Mouse (Mus musculus) MEL (cell line): ENCODE data around the gene Ap5s1. TPM values are rescaled to one million over a fixed set of nuclear protein-coding genes. Genes with fewer than 3 reads are reported as not detected.
A peak's percentile ranks its signal among the peaks of the same experiment; 100 is the strongest.

ENCODE experiments used
- DNase-seq: peaks from one replicate; pipeline ENCODE4 v3.0.0; 2011; ENCODE audit warnings: low read depth, low spot score
- H3K27ac ChIP-seq: 2 replicates; pipeline ENCODE4 v1.5.1; 2012; ENCODE audit warnings: low read depth, mild to moderate bottlenecking, control low read depth, low read length, moderate library complexity; ENCODE audit not compliant: control insufficient read depth
- H3K27me3 ChIP-seq, 2 experiments: fragments of 150-350 bp in 1 of 2; sonication (generic) in 1 of 2; 2 replicates each; pipeline ENCODE4 v1.6.1; 2012; ENCODE audit warnings: low read length in 2 of 2, mild to moderate bottlenecking in 2 of 2, improper control_type of control experiment in 1 of 2, moderate library complexity in 1 of 2; ENCODE audit not compliant: insufficient read depth in 2 of 2, control insufficient read depth in 1 of 2
- H3K36me3 ChIP-seq, 2 experiments: 2 replicates each; pipeline ENCODE4 v1.6.1; 2012 to 2014; ENCODE audit warnings: low read length in 2 of 2, improper control_type of control experiment in 1 of 2, inconsistent platforms in 1 of 2, mild to moderate bottlenecking in 1 of 2; ENCODE audit not compliant: insufficient read depth in 2 of 2, control insufficient read depth in 1 of 2
- H3K4me1 ChIP-seq, 2 experiments: fragments of 150-350 bp in 1 of 2; sonication (generic) in 1 of 2; 2 replicates each; pipeline ENCODE4 v1.6.1; 2012; ENCODE audit warnings: low read length in 2 of 2, improper control_type of control experiment in 1 of 2, mild to moderate bottlenecking in 1 of 2; ENCODE audit not compliant: insufficient read depth in 2 of 2, control insufficient read depth in 1 of 2
- H3K4me3 ChIP-seq, 2 experiments: fragments of 150-350 bp in 1 of 2; sonication (generic) in 1 of 2; 2 replicates each; pipeline ENCODE4 v1.5.1; 2012; ENCODE audit warnings: low read depth in 2 of 2, low read length in 2 of 2, mild to moderate bottlenecking in 2 of 2, moderate library complexity in 2 of 2, control low read depth in 1 of 2, improper control_type of control experiment in 1 of 2; ENCODE audit not compliant: control insufficient read depth in 1 of 2, insufficient read depth in 1 of 2
- H3K79me2 ChIP-seq: 2 replicates; pipeline ENCODE4 v1.6.1; 2012; ENCODE audit warnings: mild to moderate bottlenecking, low read length, moderate library complexity; ENCODE audit not compliant: control insufficient read depth, poor library complexity, insufficient read depth
- H3K9ac ChIP-seq: 2 replicates; pipeline ENCODE4 v1.6.1; 2012; ENCODE audit warnings: low read depth, mild to moderate bottlenecking, control low read depth, low read length, moderate library complexity; ENCODE audit not compliant: control insufficient read depth, poor library complexity, severe bottlenecking
- H3K9me3 ChIP-seq: fragments of 150-350 bp; sonication (generic); replicated peaks from 2 replicates; pipeline ENCODE4 v1.6.1; 2012; ENCODE audit warnings: mild to moderate bottlenecking, low read length, improper control_type of control experiment, moderate library complexity; ENCODE audit not compliant: insufficient read depth
- BHLHE40 ChIP-seq: IDR thresholded peaks from 2 replicates; pipeline ENCODE4 v1.6.1; 2012; ENCODE audit warnings: low read depth, mild to moderate bottlenecking, inconsistent platforms, low read length, improper control_type of control experiment, borderline replicate concordance
- CHD1 ChIP-seq: IDR thresholded peaks from 2 replicates; pipeline ENCODE4 v1.6.1; 2012; ENCODE audit warnings: low read depth, mild to moderate bottlenecking, inconsistent platforms, low read length, improper control_type of control experiment
- CHD2 ChIP-seq: IDR thresholded peaks from 2 replicates; pipeline ENCODE4 v1.6.1; 2011; ENCODE audit warnings: low read length, improper control_type of control experiment
- CTCF ChIP-seq, 3 experiments: IDR thresholded peaks in 2 of 3; conservative IDR thresholded peaks in 1 of 3; 2 replicates each; pipeline ENCODE4 v1.5.1; 2011 to 2012; ENCODE audit warnings: low read length in 3 of 3, low read depth in 2 of 3, mild to moderate bottlenecking in 2 of 3, improper control_type of control experiment in 1 of 3, inconsistent platforms in 1 of 3, mixed read lengths in 1 of 3, moderate library complexity in 1 of 3; ENCODE audit not compliant: control insufficient read depth in 1 of 3, insufficient read depth in 1 of 3, poor library complexity in 1 of 3, severe bottlenecking in 1 of 3
- ELF1 ChIP-seq: IDR thresholded peaks from 2 replicates; pipeline ENCODE4 v1.6.1; 2014; ENCODE audit warnings: low read depth, mild to moderate bottlenecking, inconsistent platforms, low read length, improper control_type of control experiment, moderate library complexity
- EP300 ChIP-seq, 2 experiments: IDR thresholded peaks; 2 replicates each; pipeline ENCODE4 v1.6.1; 2011; ENCODE audit warnings: improper control_type of control experiment in 2 of 2, low read length in 2 of 2, low read depth in 1 of 2, mild to moderate bottlenecking in 1 of 2
- ETS1 ChIP-seq: IDR thresholded peaks from 2 replicates; pipeline ENCODE4 v1.6.1; 2012; ENCODE audit warnings: low read depth, mild to moderate bottlenecking, inconsistent platforms, low read length, improper control_type of control experiment, moderate library complexity
- GABPA ChIP-seq: IDR thresholded peaks from 2 replicates; pipeline ENCODE4 v1.6.1; 2012; ENCODE audit warnings: low read depth, mild to moderate bottlenecking, inconsistent platforms, low read length, improper control_type of control experiment, moderate library complexity
- GATA1 ChIP-seq: IDR thresholded peaks from 2 replicates; pipeline ENCODE4 v1.6.1; 2011; ENCODE audit warnings: low read depth, low read length, improper control_type of control experiment
- HCFC1 ChIP-seq: IDR thresholded peaks from 2 replicates; pipeline ENCODE4 v1.6.1; 2012; ENCODE audit warnings: low read depth, mild to moderate bottlenecking, inconsistent platforms, low read length, improper control_type of control experiment, moderate library complexity
- JUND ChIP-seq: IDR thresholded peaks from 2 replicates; pipeline ENCODE4 v1.6.1; 2011; ENCODE audit warnings: low read depth, mild to moderate bottlenecking, improper control_type of control experiment, low read length
- KAT2A ChIP-seq: conservative IDR thresholded peaks from 2 replicates; pipeline ENCODE4 v1.6.1; 2012; ENCODE audit warnings: low read depth, low read length, improper control_type of control experiment, inconsistent platforms
- MAFK ChIP-seq: IDR thresholded peaks from 2 replicates; pipeline ENCODE4 v1.6.1; 2011; ENCODE audit warnings: low read depth, mild to moderate bottlenecking, low read length, improper control_type of control experiment, borderline replicate concordance
- MAZ ChIP-seq: IDR thresholded peaks from 2 replicates; pipeline ENCODE4 v1.6.1; 2012; ENCODE audit warnings: low read depth, mild to moderate bottlenecking, inconsistent platforms, low read length, improper control_type of control experiment
- MXI1 ChIP-seq: IDR thresholded peaks from 2 replicates; pipeline ENCODE4 v1.6.1; 2011; ENCODE audit warnings: mild to moderate bottlenecking, low read depth, low read length, improper control_type of control experiment
- MYB ChIP-seq: IDR thresholded peaks from 2 replicates; pipeline ENCODE4 v1.6.1; 2011; ENCODE audit warnings: mild to moderate bottlenecking, low read depth, low read length, improper control_type of control experiment
- MYC ChIP-seq: IDR thresholded peaks from 2 replicates; pipeline ENCODE4 v1.6.1; 2011; ENCODE audit warnings: low read depth, mild to moderate bottlenecking, low read length, improper control_type of control experiment, moderate library complexity
- NELFE ChIP-seq: IDR thresholded peaks from 2 replicates; pipeline ENCODE4 v1.6.1; 2011; ENCODE audit warnings: low read depth, low read length, improper control_type of control experiment
- NRF1 ChIP-seq: IDR thresholded peaks from 2 replicates; pipeline ENCODE4 v1.6.1; 2014; ENCODE audit warnings: low read depth, mild to moderate bottlenecking, inconsistent platforms, low read length, improper control_type of control experiment, moderate library complexity; ENCODE audit not compliant: poor library complexity, insufficient read depth, severe bottlenecking
- POLR2A ChIP-seq, 2 experiments: IDR thresholded peaks; 2 replicates each; pipeline ENCODE4 v1.6.1; 2011 to 2012; ENCODE audit warnings: low read length in 2 of 2, mild to moderate bottlenecking in 2 of 2, control low read depth in 1 of 2, improper control_type of control experiment in 1 of 2, low read depth in 1 of 2, moderate library complexity in 1 of 2; ENCODE audit not compliant: control insufficient read depth in 1 of 2, insufficient read depth in 1 of 2, poor library complexity in 1 of 2
- POLR2AphosphoS2 ChIP-seq: IDR thresholded peaks from 2 replicates; pipeline ENCODE4 v1.6.1; 2011; ENCODE audit warnings: low read length, improper control_type of control experiment
- POLR2AphosphoS5 ChIP-seq: IDR thresholded peaks from 2 replicates; pipeline ENCODE4 v1.6.1; 2012; ENCODE audit warnings: low read depth, borderline replicate concordance, mild to moderate bottlenecking, inconsistent platforms, low read length, moderate library complexity, mixed read lengths
- RAD21 ChIP-seq: IDR thresholded peaks from 2 replicates; pipeline ENCODE4 v1.6.1; 2011; ENCODE audit warnings: mild to moderate bottlenecking, low read depth, low read length, improper control_type of control experiment
- RCOR1 ChIP-seq: IDR thresholded peaks from 2 replicates; pipeline ENCODE4 v1.6.1; 2012; ENCODE audit warnings: low read depth, mild to moderate bottlenecking, inconsistent platforms, low read length, improper control_type of control experiment
- SIN3A ChIP-seq: IDR thresholded peaks from 2 replicates; pipeline ENCODE4 v1.6.1; 2012; ENCODE audit warnings: low read length, improper control_type of control experiment, inconsistent platforms
- SMC3 ChIP-seq: IDR thresholded peaks from 2 replicates; pipeline ENCODE4 v1.6.1; 2011; ENCODE audit warnings: low read depth, low read length, improper control_type of control experiment
- TAL1 ChIP-seq: IDR thresholded peaks from 2 replicates; pipeline ENCODE4 v1.6.1; 2012; ENCODE audit warnings: mild to moderate bottlenecking, inconsistent platforms, low read length, moderate library complexity, mixed read lengths
- TBP ChIP-seq: IDR thresholded peaks from 2 replicates; pipeline ENCODE4 v1.8.0; 2011; ENCODE audit warnings: low read depth, low read length, improper control_type of control experiment
- TCF12 ChIP-seq: IDR thresholded peaks from 2 replicates; pipeline ENCODE4 v1.6.1; 2014; ENCODE audit warnings: low read depth, mild to moderate bottlenecking, inconsistent platforms, low read length, improper control_type of control experiment, moderate library complexity
- USF1 ChIP-seq: IDR thresholded peaks from 2 replicates; pipeline ENCODE4 v1.6.1; 2014; ENCODE audit warnings: low read depth, mild to moderate bottlenecking, inconsistent platforms, low read length, improper control_type of control experiment, moderate library complexity
- ZC3H11A ChIP-seq: IDR thresholded peaks from 2 replicates; pipeline ENCODE4 v1.6.1; 2012; ENCODE audit warnings: low read depth, mild to moderate bottlenecking, inconsistent platforms, low read length, improper control_type of control experiment
- ZMIZ1 ChIP-seq: IDR thresholded peaks from 2 replicates; pipeline ENCODE4 v1.6.1; 2012; ENCODE audit warnings: low read depth, mild to moderate bottlenecking, inconsistent platforms, low read length, improper control_type of control experiment, moderate library complexity
- ZNF384 ChIP-seq: IDR thresholded peaks from 2 replicates; pipeline ENCODE4 v1.6.1; 2012; ENCODE audit warnings: low read depth, mild to moderate bottlenecking, inconsistent platforms, low read length, improper control_type of control experiment
- polyA plus RNA-seq, 2 experiments: library from polyadenylated mRNA; stranded (reverse) in 1 of 2; unstranded in 1 of 2; fragments of >175 nt in 1 of 2; fragments of >200 nt in 1 of 2; gene quantifications; 2 replicates each; pipeline versions ENCODE4 v1.2.1 to v1.2.4; 2012; ENCODE audit warnings: low replicate concordance in 2 of 2, low read depth in 1 of 2; ENCODE audit not compliant: insufficient read length in 2 of 2, insufficient read depth in 1 of 2, missing spikeins in 1 of 2
- total RNA-seq: library from RNA; depleted of rRNA; stranded (reverse); fragments of 300-350 nt; gene quantifications from 2 replicates; pipeline ENCODE4 v1.2.3, GENCODE M21; 2012

Ap5s1 gene
- total and polyA plus RNA-seq, 3 experiments, result 9.6 to 12.7 TPM; not detected in 1

DNA sequence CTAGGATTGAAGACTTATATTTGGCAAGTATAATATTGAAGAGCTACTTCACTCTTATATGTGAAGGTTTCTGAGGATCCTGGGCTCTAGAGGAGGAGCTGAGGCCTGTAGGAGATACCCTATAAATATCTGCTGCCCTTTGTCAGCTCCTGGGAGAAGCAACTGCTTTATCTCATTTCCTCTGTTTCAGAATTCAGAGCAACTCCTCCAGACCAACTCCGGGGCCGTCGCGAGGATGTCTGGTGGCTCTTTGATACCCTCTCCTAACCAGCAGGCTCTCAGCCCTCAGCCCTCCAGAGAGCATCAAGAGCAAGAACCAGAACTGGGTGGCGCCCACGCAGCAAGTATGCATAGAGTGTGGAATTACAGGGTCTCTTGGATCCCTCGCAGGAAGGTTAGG lies 36.1 kb downstream of the Ap5s1 start (continued):
- TF ChIP-seq MAFK, result no peak
- TF ChIP-seq HCFC1, result no peak
- TF ChIP-seq POLR2A (IDR thresholded peaks at IDR 0.05; ENCODE audit: control insufficient read depth in 1 of 2, insufficient read depth in 1 of 2, low read depth in 1 of 2, low read length in 2 of 2, poor library complexity in 1 of 2), result no peak
- TF ChIP-seq MXI1, result peak; percentile 5; the same call in 1 of the 2 replicates
- no peak for TF ChIP-seq ZMIZ1
- no peak for TF ChIP-seq CHD1
- TF ChIP-seq KAT2A, result no peak
- TF ChIP-seq NELFE, result no peak
- TF ChIP-seq, all 39 proteins: peak for 7

DNA sequence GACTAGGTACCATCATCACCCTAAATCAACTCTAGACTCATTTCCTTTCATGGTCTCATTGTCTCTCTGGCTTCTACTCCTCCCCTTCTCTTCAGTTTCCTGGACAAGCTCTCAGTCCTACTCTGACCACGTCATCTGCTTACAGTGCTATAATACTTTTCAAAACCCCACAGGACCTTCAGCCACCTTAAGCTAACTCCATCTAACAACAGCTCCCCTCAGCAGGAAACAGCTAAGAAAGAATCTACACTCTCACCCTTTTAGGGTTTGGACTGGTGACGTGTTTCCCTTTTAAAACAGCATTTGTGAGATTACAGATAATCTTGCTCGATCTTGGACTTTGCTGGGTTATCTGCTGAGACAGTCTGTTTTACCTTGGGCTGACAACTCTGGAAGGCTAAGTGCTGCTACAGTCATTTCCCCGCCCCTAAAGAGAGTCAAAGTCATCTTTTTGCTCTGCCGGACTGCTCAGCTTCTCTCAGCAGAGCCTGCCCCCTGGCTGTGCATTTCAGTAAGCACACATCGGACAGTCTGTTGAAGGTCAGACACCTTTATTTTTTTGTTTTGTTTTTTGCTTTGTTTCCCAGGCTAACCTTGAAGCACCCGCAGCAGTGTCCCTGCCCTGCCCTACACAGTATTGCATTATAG lies 46.9 kb downstream of the Ap5s1 start:
- Histone ChIP-seq H3K27me3 (no peaks in the 10 kb centered on the region), H3K27ac (peak overlapping the region; percentile 66), H3K36me3 (peaks cover 0 to 9% of the 10 kb centered on the region in 2 experiments; a peak in 2 of 4 replicates), H3K4me3 (peak overlapping the region; percentile 35 to 46), H3K9me3 (no peaks in the 10 kb centered on the region), H3K9ac (peak overlapping the region; percentile 60), H3K79me2 (no peaks in the 10 kb centered on the region), H3K4me1 (peaks cover 11 to 20% of the 10 kb centered on the region in 2 experiments)
- peak; percentile 86 for DNase-seq
- TF ChIP-seq POLR2AphosphoS5 (no peak), MAFK (peak; percentile 19; the same call in 1 of the 2 replicates), GABPA (peak; percentile 44; the same call in 1 of the 2 replicates), TBP (no peak), CHD2 (no peak), CHD1 (no peak), RAD21 (peak; percentile 88), GATA1 (peak; percentile 80), NELFE (no peak), ZNF384 (peak; percentile 52; the same call in 1 of the 2 replicates), BHLHE40 (peak; percentile 33; the same call in 1 of the 2 replicates), ZC3H11A (peak; percentile 90), RCOR1 (peak; percentile 46; the same call in 1 of the 2 replicates), MYC (peak; percentile 55; the same call in 1 of the 2 replicates), HCFC1 (0 out of 2 replicates have a peak, but pooled peaks have one; percentile 35), ELF1 (peak; percentile 28; the same call in 1 of the 2 replicates), MAZ (peak; percentile 67; the same call in 1 of the 2 replicates), ETS1 (peak; percentile 68; the same call in 1 of the 2 replicates), NRF1 (no peak), MXI1 (peak; percentile 52; the same call in 1 of the 2 replicates), MYB (0 out of 2 replicates have a peak, but pooled peaks have one; percentile 31), POLR2AphosphoS2 (no peak), USF1 (no peak), SIN3A (peak; percentile 81), JUND (no peak), TCF12 (peak; percentile 74), TAL1 (peak; percentile 30; the same call in 1 of the 2 replicates), CTCF (IDR thresholded peaks at IDR 0.05 in 2 of 3, conservative IDR thresholded peaks at IDR 0.05 in 1 of 3; ENCODE audit: control insufficient read depth in 1 of 3, insufficient read depth in 1 of 3, low read depth in 2 of 3, low read length in 3 of 3, poor library complexity in 1 of 3, severe bottlenecking in 1 of 3) (peak; percentile 65 to 88 (median 77)), EP300 (IDR thresholded peaks at IDR 0.05; ENCODE audit: low read depth in 1 of 2, low read length in 2 of 2) (peak; percentile 58 to 63; a peak in 3 of 4 replicates), SMC3 (peak; percentile 90), ZMIZ1 (no peak)
